Mouse (Mus musculus) layer of hippocampus, adult 11-12 months (tissue): ENCODE data around the gene Mpg.
A peak's percentile ranks its signal among the peaks of the same experiment; 100 is the strongest.

Experiments
- DNase-seq: peaks from one replicate; pipeline ENCODE4 v3.0.0; 2022; ENCODE audit warnings: low spot score

Mpg gene

DNA sequence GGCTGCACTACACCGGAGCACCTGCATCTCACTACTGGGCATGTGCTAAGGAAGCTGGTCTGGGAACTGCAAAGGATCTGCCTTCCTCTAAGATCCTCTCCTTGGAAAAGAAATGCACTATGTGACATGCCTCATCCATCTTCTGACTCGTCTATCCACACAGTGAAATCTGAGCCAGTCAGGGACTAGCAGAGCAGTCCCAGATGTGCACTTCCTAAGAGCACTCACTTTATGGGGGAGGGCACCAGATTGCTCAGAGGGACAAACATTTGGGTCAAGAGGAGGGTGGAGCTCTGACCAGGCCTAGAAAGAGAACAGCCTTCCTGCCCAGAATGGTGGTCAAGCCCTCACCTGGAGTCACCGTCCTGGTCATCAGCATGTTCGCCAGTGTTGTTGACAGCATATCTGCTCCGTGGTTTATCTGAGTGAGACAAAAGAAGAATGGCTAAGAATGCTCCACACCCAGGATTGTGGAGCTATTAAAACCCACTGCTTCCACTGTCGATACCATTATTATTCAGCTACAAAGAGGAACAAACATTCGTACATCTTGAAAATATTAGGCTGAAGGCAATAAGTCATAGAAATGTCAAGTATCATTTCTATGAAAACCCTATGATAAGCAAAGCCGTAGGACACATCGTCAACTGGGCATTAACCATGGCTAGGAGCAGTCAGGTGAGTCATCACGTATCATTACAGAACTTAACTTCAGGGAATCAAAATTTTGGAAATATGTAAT, 36.5 kb downstream of the Mpg start:
- no peak for DNase-seq

DNA sequence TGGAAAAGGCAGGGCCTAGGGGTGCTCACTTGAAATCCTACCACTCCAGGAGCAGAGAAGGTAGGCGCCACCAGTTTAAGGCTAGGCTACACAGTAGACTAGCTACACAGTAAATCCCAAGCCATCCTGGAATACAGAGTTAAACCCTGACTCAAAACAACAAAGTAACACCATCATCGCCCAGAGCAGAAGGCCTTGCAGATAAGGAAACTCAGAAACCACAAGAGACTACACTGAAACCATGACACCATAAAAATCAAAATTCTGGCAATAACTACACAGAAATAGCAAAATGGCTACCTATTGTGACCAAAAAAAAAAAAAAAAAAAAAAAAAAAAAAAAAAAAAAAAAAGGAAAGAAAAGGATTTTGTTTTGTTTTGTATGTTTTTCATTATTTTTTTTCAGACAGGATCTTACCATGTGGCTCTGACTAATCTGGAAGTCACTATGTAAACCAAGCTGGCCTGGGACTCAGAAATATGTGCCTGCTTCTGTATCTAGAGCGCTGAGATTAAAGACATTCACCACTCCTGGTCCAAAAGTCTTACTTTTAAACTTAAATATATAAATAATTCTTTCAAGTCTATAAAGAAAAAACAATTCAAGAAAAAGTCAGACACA, 38.9 kb downstream of the Mpg start:
- no peak for DNase-seq

DNA sequence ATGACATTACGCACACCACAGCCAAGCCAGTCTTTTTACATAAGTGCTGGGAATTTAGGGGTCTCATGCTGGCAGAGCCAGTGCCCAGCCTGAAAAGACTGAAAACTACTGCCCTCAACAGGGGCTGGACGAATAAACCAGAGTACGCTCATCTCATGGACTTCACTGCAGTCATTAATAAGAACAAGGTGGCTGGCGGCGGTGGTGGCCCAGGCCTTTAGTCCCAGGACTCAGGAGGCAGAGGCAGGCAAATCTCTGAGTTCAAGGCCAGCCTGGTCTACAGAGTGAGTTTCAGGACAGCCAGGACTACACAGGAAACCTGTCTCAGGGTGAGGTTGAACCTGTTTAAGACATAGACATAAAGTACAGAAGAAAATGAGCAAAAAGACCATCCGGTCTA, 39.9 kb downstream of the Mpg start:
- no peak for DNase-seq

DNA sequence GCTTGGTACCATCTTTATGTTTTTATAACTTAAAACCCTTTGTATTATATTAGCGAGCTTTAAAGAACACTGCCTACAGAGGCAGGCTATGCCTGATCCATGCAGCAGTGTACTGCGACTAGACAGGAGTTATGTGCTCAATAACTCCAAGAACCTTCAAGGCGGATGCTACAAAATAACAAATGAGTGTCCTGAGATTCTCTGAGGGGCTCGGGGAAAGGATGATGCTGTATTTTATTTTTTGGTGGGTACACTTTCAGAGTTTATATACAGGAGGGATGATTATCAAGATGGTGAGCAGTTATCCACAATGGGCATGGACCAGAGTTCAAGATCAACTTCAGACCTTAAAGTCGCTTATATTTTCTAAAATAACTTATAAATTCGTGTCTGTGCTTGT, 40.5 kb downstream of the Mpg start:
- no peak for DNase-seq

DNA sequence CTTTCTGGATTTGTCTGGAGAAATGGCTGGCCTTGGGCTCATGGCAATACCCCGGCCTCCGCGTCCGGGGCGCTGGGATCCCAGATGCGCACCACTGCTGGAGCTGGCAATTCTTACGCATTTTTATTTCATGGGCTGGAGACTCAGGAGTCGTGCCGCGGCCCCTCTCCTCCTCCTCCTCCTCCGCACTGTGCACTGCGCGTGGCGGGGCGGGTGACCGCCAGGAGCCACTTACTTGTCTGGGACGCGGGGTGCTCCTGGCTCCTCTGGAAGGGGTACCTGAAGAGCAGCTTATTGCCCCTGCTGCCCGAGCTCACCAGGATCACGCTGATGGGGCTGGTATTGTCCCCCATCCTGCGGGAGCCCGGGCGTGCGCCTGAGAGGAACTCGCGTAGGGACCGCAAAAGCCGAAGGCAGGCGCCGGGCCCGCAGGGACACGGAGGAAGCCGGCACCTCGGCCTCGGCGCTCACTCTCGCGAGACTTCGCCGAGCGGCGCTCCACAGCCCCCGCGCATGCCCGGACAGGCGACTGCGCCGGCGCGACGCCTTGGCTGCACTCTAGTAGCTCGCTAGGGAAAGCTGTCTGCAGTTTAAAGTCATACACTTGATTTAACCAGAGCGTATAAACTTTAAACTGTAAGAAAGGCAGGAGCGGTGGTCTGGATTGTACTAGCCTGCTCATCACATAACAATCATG, 41.0 kb downstream of the Mpg start, which contains the start of gene Nprl3:
Nprl3 (minus strand) TSS at position 520 of the 697 bp plus-strand sequence.
- DNase-seq = peak; percentile 95

DNA sequence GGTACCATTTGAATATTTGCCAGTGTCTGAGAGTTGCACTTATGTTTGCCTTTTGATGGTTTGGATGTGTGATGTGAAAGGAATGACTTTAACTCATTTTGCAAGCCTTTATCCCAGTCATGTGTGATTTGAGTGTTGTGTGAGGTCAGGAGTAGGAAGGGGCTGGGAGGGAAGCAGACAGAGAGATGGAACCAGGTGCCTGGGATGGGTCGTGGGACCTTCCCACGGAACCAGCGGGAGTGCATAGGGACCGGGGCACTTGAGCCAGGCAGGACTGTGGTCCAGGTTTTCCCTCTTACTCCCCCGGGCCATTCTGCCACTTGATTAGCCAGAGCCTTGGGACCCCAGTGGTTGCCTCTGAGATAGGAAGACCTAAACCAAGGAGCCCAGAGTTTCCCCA, 41.7 kb downstream of the Mpg start:
- DNase-seq = no peak

DNA sequence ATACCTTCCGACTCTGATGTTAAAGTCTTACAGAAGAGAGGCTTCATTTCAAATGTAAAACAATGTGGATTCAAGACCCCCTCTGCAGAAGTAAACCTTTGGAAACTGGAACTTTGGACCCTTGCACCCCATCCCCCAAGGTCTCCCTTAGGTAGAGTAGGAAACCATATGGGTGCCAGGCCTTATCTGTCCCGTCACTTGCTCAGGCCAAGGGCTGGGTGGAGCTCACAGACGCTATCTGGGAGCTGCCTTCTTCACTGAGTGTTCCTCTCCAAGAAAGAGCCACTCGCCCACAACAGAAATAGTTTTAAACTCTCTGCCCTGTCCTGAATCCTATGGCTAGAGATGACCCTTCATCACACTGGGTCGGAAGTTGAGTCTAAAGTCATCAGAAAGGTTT, 42.6 kb downstream of the Mpg start:
- DNase-seq = no peak

DNA sequence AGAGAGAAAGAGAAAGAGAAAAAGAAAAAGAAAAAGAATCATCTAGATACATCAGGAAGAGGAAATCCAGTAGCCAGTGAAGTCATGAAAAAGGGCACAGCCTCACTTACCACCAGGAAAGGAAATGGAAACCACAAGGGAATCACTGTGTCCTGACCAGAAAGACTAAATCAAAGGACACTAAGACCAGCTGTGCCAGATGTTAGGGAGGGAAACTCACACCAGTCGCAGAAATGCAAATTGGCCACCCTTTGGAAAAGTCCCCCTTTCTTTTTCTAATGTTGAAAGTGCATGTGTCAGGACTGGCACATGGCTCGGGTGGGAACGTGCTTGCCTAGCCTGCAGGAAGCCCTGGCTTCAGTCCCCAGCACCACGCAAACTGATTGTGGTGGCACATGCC, 44.9 kb downstream of the Mpg start:
- no peak for DNase-seq

DNA sequence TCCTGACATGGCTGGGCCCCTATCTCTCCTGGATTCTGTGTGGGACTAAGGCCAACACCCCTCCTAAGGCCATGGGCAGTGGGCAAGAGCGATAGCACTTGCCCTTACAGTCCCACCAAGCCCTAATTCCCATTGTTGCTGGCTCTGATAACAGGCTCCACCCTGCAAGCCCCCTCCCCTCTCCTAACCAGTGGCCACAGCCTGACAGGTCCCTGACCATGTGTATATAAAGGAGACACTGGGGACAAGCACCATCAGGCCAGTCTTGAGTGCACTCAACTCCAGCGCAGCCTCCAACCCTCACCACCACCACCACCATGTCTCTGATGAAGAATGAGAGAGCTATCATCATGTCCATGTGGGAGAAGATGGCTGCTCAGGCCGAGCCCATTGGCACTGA, 50.0 kb downstream of the Mpg start, which contains the start of gene Hba-x:
Hba-x (plus strand) TSS at position 54 of the 400 bp plus-strand sequence.
- DNase-seq = no peak

DNA sequence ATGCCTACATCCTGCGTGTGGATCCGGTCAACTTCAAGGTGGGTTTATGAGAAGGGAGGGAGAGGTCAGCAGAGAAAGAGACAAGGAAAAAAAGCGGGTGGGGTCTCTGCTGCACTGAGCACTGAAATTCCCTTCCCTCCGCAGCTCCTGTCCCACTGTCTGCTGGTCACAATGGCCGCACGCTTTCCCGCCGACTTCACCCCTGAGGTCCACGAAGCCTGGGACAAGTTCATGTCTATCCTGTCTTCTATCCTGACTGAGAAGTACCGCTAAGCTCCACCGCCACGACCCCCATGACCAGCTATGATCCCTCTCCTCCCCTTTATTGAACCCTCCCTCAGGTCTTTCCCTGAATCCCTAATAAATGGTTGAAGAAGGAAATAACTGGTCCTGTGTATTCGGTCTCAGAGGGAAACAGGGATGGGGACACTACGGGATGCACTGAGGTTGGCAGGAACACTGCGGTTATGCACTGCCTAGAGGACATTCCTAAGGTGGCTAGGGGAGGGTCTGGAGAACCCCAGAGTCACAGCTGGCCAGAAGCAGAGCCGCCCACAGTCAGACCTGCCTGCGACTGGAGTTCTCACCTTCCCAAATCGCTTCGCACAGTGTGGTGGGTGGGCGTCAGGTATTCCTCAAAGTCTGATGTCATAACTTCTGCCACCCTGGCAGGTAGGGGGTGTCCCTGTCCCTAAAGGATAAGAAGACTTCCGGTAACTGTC, 51.6 kb downstream of the Mpg start:
- DNase-seq = no peak

DNA sequence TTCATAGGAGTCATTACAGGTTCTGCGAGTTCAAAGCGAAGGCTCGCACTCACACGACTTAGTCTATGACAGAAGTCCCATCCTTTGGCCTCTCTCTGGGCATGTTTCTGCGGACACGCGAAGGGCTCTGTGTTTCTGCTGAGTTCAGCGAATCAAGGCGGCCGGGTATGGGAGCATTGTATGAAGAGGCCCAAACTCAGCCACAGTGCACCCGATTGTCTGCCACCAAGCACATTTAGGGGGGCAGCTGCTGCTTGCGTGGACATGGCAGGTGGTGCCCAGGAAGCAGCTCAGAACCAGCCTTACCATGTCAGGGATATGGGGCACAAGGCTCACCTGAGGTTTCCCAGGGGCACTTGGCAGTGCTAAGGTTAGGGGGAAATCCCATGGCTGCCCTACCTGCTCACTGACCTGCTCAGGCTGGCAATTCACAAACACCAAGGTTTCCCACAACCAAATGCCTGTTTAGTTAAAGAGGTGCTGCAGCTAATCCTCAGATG, 52.2 kb downstream of the Mpg start:
- no peak for DNase-seq

DNA sequence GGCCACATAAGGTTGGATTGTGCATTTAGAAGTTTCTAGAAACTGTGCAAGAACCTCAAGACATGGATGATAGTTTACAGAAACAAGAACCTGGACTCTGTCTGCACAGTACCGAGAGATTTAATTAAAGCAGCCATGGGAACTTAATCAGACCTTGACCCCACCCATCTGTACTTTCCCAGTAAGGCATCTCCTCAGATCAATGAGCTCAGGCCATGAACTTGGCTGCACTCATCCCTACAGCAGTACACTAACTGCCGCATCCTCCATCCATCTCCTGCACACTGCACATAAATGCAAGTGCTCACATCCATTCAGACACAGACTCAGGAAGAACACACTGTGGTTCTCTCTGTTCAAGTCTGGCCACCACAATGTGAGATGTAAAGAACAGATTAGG, 54.3 kb downstream of the Mpg start:
- DNase-seq = no peak

DNA sequence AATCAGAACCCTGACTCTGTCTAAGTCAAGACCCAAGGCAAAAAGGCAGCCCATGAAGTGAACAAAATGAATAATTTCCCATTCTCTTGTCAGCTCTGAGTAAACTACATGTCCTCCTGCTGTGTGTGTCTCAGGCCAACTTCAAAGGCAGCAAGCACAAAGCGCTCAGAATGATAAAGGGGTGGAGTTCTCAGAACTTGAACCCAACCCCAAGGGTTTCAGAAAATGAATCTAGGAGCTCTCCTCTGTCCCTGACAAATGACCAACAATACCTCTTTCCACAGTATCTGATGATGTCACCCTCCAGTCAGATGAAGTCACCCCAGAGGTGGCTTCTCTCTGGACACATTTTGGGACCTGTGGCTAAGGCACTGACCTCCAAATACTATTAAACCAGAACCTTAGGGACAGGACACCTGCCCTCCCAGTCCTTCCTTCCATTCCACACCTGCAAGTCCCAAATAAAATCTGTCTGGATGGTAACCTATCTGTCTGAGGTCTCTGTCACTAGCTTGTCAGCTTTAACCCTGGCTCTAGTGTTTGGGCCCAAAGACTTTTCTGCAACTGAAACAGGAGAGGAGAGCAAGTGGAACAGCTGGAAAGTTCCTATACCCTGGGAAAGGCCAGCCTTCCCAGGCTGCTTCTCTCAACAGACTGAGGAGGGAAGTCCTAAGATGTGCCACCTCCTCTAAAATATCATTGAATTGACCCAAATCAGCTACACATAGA, 55.3 kb downstream of the Mpg start:
- DNase-seq = no peak
